Mouse (Mus musculus) B cell, adult (primary cell): ENCODE measurements around the gene Tmod1. TPM values are rescaled to one million over a fixed set of nuclear protein-coding genes. Genes with fewer than 3 reads are reported as not detected.

ENCODE experiments used
- total RNA-seq: library from RNA; stranded (reverse); gene quantifications from 4 replicates; pipeline ENCODE4 v1.2.4, GENCODE M21; 2023; ENCODE audit not compliant: inconsistent age

The Tmod1 gene
- total RNA-seq: 0.16 TPM in 1 of 4 replicates, not detected in the others

GRCm38 (mm10) chr4:46038892-46039751 is at the start of gene Tmod1:
Gene Tmod1 (plus strand): TSS chr4:46038935.

GRCm38 (mm10) chr4:46138287-46139222 is 99.8 kb downstream of the Tmod1 start, which contains the start of the genes Ncbp1 and Tstd2:
Gene Ncbp1 (plus strand): TSS chr4:46138613.
Gene Tstd2 (minus strand): TSS chr4:46138694.

Other genes starting within 250 kb of the Tmod1 start
- gene Aldh1b1, start 239.9 kb upstream of the Tmod1 start, total RNA-seq: 3.8 to 10.1 TPM (median 6.9 TPM) in 4 replicates
- not detected in 4 replicates for gene Igfbpl1, start 212.0 kb upstream of the Tmod1 start, total RNA-seq
- gene Stra6l, start 190.3 kb upstream of the Tmod1 start, total RNA-seq: not detected in 4 replicates
- gene Ccdc180, start 148.6 kb upstream of the Tmod1 start, total RNA-seq: 0.22 to 0.72 TPM (median 0.48 TPM) in 4 replicates
- 14.9 to 19.8 TPM (median 16.8 TPM) in 4 replicates for gene Tdrd7, start 73.6 kb upstream of the Tmod1 start, total RNA-seq
- 43.6 to 52.6 TPM (median 50.6 TPM) in 4 replicates for gene Ncbp1, start 99.7 kb downstream of the Tmod1 start, total RNA-seq
- 27.8 to 35.9 TPM (median 30.3 TPM) in 4 replicates for gene Tstd2, start 99.8 kb downstream of the Tmod1 start, total RNA-seq
- gene Xpa, start 157.4 kb downstream of the Tmod1 start, total RNA-seq: 21.4 to 28.3 TPM (median 24.2 TPM) in 4 replicates